Mouse (Mus musculus) stomach, embryonic 14.5 days (tissue): ENCODE results near the gene Plxdc2. TPM values are rescaled to one million over a fixed set of nuclear protein-coding genes. Genes with fewer than 3 reads are reported as not detected.

ENCODE experiments used
- ATAC-seq: fragments of 200-750 bp; cut with Nextera tagmentation; 2 replicates; pipeline ENCODE4 v1.8.0; 2017; ENCODE audit warnings: low read depth, moderate TSS enrichment; ENCODE audit not compliant: insufficient number of reproducible peaks, insufficient read depth, low FRiP score
- H3K27ac ChIP-seq: fragments of 300-500 bp; sonication (generic); 2 replicates; pipeline ENCODE4 v1.5.1; 2014; ENCODE audit warnings: mild to moderate bottlenecking, low read length, moderate library complexity, mixed read lengths
- H3K27me3 ChIP-seq: fragments of 300-500 bp; sonication (generic); 2 replicates; pipeline ENCODE4 v1.6.1; 2014; ENCODE audit warnings: low read length, control low read depth, mixed read lengths; ENCODE audit not compliant: control insufficient read depth, insufficient read depth
- H3K36me3 ChIP-seq: fragments of 300-500 bp; sonication (generic); 2 replicates; pipeline ENCODE4 v1.6.1; 2014; ENCODE audit warnings: mild to moderate bottlenecking, control low read depth, low read length, moderate library complexity, mixed read lengths; ENCODE audit not compliant: control insufficient read depth, insufficient read depth
- H3K4me1 ChIP-seq: fragments of 300-500 bp; sonication (generic); 2 replicates; pipeline ENCODE4 v1.6.1; 2014; ENCODE audit warnings: low read length, control low read depth, mixed read lengths; ENCODE audit not compliant: control insufficient read depth, insufficient read depth
- H3K4me2 ChIP-seq: fragments of 300-500 bp; sonication (generic); replicated peaks from 2 replicates; pipeline ENCODE4 v1.6.1; 2014; ENCODE audit warnings: low read depth, low read length, control low read depth
- H3K4me3 ChIP-seq: fragments of 300-500 bp; sonication (generic); 2 replicates; pipeline ENCODE4 v1.5.1; 2014; ENCODE audit warnings: low read depth, low read length, control low read depth
- H3K9ac ChIP-seq: fragments of 300-500 bp; sonication (generic); replicated peaks from 2 replicates; pipeline ENCODE4 v1.6.1; 2014; ENCODE audit warnings: low read depth, mild to moderate bottlenecking, control low read depth, low read length, moderate library complexity, mixed read lengths
- H3K9me3 ChIP-seq: fragments of 300-500 bp; sonication (generic); 2 replicates; pipeline ENCODE4 v1.6.1; 2016; ENCODE audit warnings: low read depth, low read length, control low read depth; ENCODE audit not compliant: control insufficient read depth
- WGBS: fragments of 180-500 bp; shearing (Covaris S2); extraction: QIAGEN DNeasy Blood & Tissue Kit; methylation state at CpG from one replicate; pipeline ENCODE4 v1.1.7; 2014; 5-methylcytosine and 5-hydroxymethylcytosine counted together
- polyA plus RNA-seq: library from polyadenylated mRNA; unstranded; fragments of >200 nt; fragmentation: Nextera tagmentation; extraction: Ambion mirVana; gene quantifications from 2 replicates; pipeline ENCODE4 v1.2.1, GENCODE M21; 2014

Gene Plxdc2
- polyA plus RNA-seq, 1 experiment from 2014 or later, result 27.8 TPM

DNA sequence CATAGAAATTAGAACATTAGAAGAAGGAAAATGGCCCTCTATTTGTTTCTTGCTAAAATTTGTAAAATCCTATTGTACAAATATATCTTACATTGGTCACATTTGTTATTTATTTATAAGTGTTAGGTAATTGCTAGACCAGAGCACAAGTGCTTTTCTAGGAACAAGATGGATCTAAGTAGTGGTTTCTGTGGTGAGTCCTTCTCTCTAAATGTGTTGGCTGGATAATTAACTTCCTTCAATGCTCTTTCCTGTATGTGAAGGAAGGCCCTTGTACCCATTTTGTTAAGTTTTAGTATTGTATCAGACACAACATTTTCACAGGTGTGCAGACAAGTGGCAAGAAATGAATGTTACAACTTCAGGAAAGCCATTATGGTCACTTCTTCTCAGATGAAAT is 30.6 kb downstream of the Plxdc2 start:
- ATAC-seq, result no peak
- H3K9me3 ChIP-seq, result no peaks in the 10 kb centered on the region

DNA sequence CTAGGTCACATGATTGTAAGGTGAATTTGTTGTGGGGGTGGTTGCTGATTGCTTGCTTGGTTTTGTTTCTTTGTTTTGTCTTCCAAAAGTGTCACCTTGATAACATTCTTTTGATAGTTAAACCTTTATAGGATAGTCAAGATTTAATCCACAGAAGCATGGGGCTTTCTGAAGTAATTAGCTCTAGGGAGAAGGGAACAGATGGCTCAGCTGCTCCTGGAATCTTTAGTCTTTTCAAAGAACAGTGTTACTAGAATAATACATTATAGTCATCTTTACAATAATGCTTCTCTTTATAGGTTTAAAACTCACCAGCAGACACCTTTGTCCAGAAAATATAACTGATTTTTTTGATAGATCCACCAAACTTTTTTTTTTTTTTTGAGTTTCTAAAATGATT is 31.7 kb downstream of the Plxdc2 start:
- Histone ChIP-seq H3K27me3 (no peaks in the 10 kb centered on the region), H3K27ac (no peak overlapping the region), H3K4me3 (no peak overlapping the region), H3K9ac (no peak overlapping the region), H3K36me3 (no peaks in the 10 kb centered on the region), H3K4me2 (no peak overlapping the region), H3K9me3 (no peaks in the 10 kb centered on the region), H3K4me1 (no peaks in the 10 kb centered on the region)
- ATAC-seq, result no peak

More for the DNA sequence above, 30.6 kb downstream of the Plxdc2 start:
- H3K4me3 ChIP-seq, result no peak overlapping the region
- no peaks in the 10 kb centered on the region for H3K27me3 ChIP-seq
- no peak overlapping the region for H3K27ac ChIP-seq
- H3K36me3 ChIP-seq, result no peaks in the 10 kb centered on the region
- H3K4me1 ChIP-seq, result no peaks in the 10 kb centered on the region
- H3K9ac ChIP-seq, result no peak overlapping the region
- no peak overlapping the region for H3K4me2 ChIP-seq

- Histone ChIP-seq H3K36me3 (no peaks in the 10 kb centered on the region), H3K4me3 (no peak overlapping the region), H3K9ac (no peak overlapping the region), H3K9me3 (no peaks in the 10 kb centered on the region), H3K4me1 (no peaks in the 10 kb centered on the region), H3K27ac (no peak overlapping the region), H3K4me2 (no peak overlapping the region), H3K27me3 (no peaks in the 10 kb centered on the region)
- 80% methylated on average over 3 of the region's 3 CpGs for WGBS
- ATAC-seq, result no peak
Measured at GRCm38 (mm10) chr2:16397501-16397900, 41.4 kb downstream of the Plxdc2 start.

- 91% methylated on average over 1 of the region's 1 CpGs for WGBS
- no peak overlapping the region for H3K9ac ChIP-seq
- ATAC-seq, result no peak
- no peaks in the 10 kb centered on the region for H3K9me3 ChIP-seq
- no peak overlapping the region for H3K27ac ChIP-seq
- H3K4me3 ChIP-seq, result no peak overlapping the region
- no peaks in the 10 kb centered on the region for H3K4me1 ChIP-seq
- H3K27me3 ChIP-seq, result no peaks in the 10 kb centered on the region
- no peaks in the 10 kb centered on the region for H3K36me3 ChIP-seq
- H3K4me2 ChIP-seq, result no peak overlapping the region
Measured at GRCm38 (mm10) chr2:16398006-16398405, 41.9 kb downstream of the Plxdc2 start.

GRCm38 (mm10) chr2:16398896-16399295 is 42.8 kb downstream of the Plxdc2 start:
- H3K27me3 ChIP-seq, result no peaks in the 10 kb centered on the region
- H3K4me1 ChIP-seq, result no peaks in the 10 kb centered on the region
- H3K27ac ChIP-seq, result no peak overlapping the region
- no peaks in the 10 kb centered on the region for H3K9me3 ChIP-seq
- no peak overlapping the region for H3K4me2 ChIP-seq
- H3K4me3 ChIP-seq, result no peak overlapping the region
- no peak for ATAC-seq
- WGBS, result 42% methylated on average over 10 of the region's 10 CpGs
- H3K9ac ChIP-seq, result no peak overlapping the region
- no peaks in the 10 kb centered on the region for H3K36me3 ChIP-seq

GRCm38 (mm10) chr2:16406508-16406907 is 50.4 kb downstream of the Plxdc2 start:
- Histone ChIP-seq H3K4me2 (no peak overlapping the region), H3K9ac (no peak overlapping the region), H3K9me3 (no peaks in the 10 kb centered on the region), H3K27ac (no peak overlapping the region), H3K4me3 (no peak overlapping the region), H3K4me1 (no peaks in the 10 kb centered on the region), H3K27me3 (no peaks in the 10 kb centered on the region), H3K36me3 (no peaks in the 10 kb centered on the region)
- ATAC-seq, result no peak
- WGBS, result 47% methylated on average over 2 of the region's 2 CpGs

- 10% methylated on average over 3 of the region's 3 CpGs for WGBS
- Histone ChIP-seq H3K9me3 (no peaks in the 10 kb centered on the region), H3K27me3 (no peaks in the 10 kb centered on the region), H3K36me3 (no peaks in the 10 kb centered on the region), H3K27ac (no peak overlapping the region), H3K4me3 (no peak overlapping the region), H3K4me2 (no peak overlapping the region), H3K4me1 (no peaks in the 10 kb centered on the region), H3K9ac (no peak overlapping the region)
- ATAC-seq, result no peak
Measured at GRCm38 (mm10) chr2:16414340-16414976, 58.4 kb downstream of the Plxdc2 start.

DNA sequence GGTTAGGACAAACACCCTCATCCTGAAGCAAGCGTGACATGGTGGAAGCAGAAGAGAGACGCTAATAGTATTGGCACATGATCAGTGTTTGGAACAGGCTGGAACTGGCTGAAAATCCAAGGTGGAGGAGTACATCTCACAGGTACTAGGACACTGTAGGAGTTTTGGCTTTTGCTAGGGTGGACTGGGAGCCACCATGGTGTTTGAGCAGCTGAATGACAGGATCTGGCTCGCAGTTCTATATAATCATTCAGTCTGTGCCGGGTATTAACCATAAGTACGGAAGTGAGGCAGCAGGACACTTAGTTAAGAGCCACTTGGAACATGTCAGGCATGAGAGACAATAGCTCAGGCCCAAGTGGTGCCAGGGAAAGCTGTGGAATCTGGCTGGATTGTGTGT is 82.9 kb downstream of the Plxdc2 start:
- no peak for ATAC-seq
- Histone ChIP-seq H3K27ac (no peak overlapping the region), H3K9ac (no peak overlapping the region), H3K9me3 (no peaks in the 10 kb centered on the region), H3K4me2 (no peak overlapping the region), H3K4me1 (no peaks in the 10 kb centered on the region), H3K4me3 (no peak overlapping the region), H3K36me3 (no peaks in the 10 kb centered on the region), H3K27me3 (no peaks in the 10 kb centered on the region)
- 91% methylated on average over 5 of the region's 5 CpGs for WGBS

- WGBS, result 56% methylated on average over 2 of the region's 2 CpGs
- no peak overlapping the region for H3K4me3 ChIP-seq
- H3K36me3 ChIP-seq, result no peaks in the 10 kb centered on the region
- H3K4me2 ChIP-seq, result no peak overlapping the region
- H3K9me3 ChIP-seq, result no peaks in the 10 kb centered on the region
- no peaks in the 10 kb centered on the region for H3K4me1 ChIP-seq
- no peak overlapping the region for H3K27ac ChIP-seq
- H3K9ac ChIP-seq, result no peak overlapping the region
- no peak for ATAC-seq
- H3K27me3 ChIP-seq, result no peaks in the 10 kb centered on the region
Measured at GRCm38 (mm10) chr2:16442643-16443042, 86.5 kb downstream of the Plxdc2 start.
